Mouse (Mus musculus): Measurements from ENCODE around the gene Olfr1056. TPM values are rescaled to one million over a fixed set of nuclear protein-coding genes. Genes with fewer than 3 reads are reported as not detected.
"Not testable (repeated sequence)": the region's sequence is repeated elsewhere in the genome, so short reads cannot be mapped to it uniquely, and the experiment has no call there.

The Olfr1056 gene
- not detected for total RNA-seq (2022)

GRCm38 (mm10) chr2:86362369-86362768 is at the start of gene Olfr1056:
TSS of gene Olfr1056 (minus strand) at chr2:86362469.
- DNase-seq (ENCODE audit: low spot score in 2 of 2) = no peak

DNA sequence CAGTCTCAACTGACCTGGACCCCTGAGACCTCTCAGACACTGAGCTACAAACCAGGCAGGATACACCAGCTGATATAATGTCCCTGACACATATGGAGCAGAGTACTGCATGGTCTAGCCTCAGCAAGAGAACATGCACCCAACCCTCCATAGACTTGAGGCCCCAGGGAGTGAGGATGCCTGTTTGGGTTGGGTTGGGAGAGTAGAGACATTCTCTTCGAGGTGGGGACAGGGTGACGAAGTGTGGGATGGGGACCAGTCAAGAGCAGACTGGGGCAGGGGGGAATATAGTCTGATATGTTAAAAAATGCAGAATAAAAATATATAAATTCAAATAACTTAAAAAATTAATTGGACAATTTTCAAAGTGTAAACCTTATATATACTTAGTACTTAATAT is 32.8 kb upstream of the Olfr1056 start:
- DNase-seq (ENCODE audit: low spot score in 2 of 2) = no peak

GRCm38 (mm10) chr2:86388461-86388860 is 26.2 kb upstream of the Olfr1056 start, which contains the start of gene Olfr1058:
TSS of gene Olfr1058 (minus strand) at chr2:86388561.
- DNase-seq (ENCODE audit: low spot score in 2 of 2) = not testable (repeated sequence)

DNA sequence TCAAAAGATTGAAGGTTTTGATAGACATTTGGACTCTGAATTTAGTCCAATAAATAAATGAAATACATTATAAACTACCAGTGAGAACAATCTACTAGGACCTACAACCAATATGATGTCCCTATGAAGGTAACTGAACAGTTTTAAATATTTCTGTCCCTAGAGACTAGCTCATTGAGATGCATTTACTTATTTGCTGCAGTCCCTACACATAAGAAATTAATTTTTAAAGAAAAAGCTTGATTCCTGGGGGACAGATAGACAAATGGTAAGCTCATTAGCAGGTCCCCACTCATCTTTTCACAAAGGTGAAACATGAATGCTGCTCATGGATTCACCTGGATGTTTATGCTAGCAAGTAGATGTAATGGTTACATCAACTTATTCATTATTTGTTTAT is 16.0 kb upstream of the Olfr1056 start, which contains the start of gene Olfr1057:
Gene Olfr1057 (minus strand): TSS at position 101 of the 400 bp plus-strand sequence.
- no peak for DNase-seq (ENCODE audit: low spot score in 2 of 2)

DNA sequence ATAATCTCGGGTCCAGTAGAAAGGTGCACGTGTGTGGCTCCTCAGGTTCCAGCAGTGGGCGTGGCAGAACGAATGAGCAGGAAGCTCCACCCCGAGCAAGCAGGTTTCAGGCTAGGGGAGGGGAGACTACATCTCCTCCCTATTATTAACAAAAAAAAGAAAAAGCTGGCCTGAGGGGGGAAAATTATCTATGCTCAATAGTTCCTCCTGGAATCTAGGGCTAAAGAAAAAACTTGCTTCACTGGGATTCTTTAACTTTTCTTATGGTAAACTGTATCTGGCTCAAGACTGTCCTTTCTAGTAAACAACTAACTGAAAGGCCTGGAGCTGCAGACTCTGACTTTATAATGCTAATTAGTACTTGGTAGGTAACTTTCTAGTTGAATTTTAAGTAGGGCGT is 4.1 kb upstream of the Olfr1056 start:
- DNase-seq (ENCODE audit: low spot score in 2 of 2) = not testable (repeated sequence)

- not testable (repeated sequence) for DNase-seq (ENCODE audit: low spot score in 2 of 2)
Measured at GRCm38 (mm10) chr2:86351751-86352150, 10.5 kb downstream of the Olfr1056 start.

GRCm38 (mm10) chr2:86350184-86350583 is 12.1 kb downstream of the Olfr1056 start, which contains the start of gene Olfr1055:
TSS of gene Olfr1055 (minus strand) at chr2:86350284.
- DNase-seq (ENCODE audit: low spot score in 2 of 2) = no peak

- no peak for DNase-seq (ENCODE audit: low spot score in 2 of 2)
Measured at GRCm38 (mm10) chr2:86335333-86335732, 26.9 kb downstream of the Olfr1056 start, which contains the start of gene Olfr1054. TSS of gene Olfr1054 (minus strand) at chr2:86335433.

GRCm38 (mm10) chr2:86315184-86315583 is 47.1 kb downstream of the Olfr1056 start, which contains the start of gene Olfr1053:
TSS of gene Olfr1053 (minus strand) at chr2:86315284.
- DNase-seq (ENCODE audit: low spot score in 2 of 2) = no peak

Other genes starting within 250 kb of the Olfr1056 start
- gene Olfr1039, start 226.5 kb downstream of the Olfr1056 start, total RNA-seq (2022) = not detected
- gene Olfr1040, start 215.7 kb downstream of the Olfr1056 start, total RNA-seq (2022) = not detected
- gene Olfr1042, start 200.6 kb downstream of the Olfr1056 start, total RNA-seq (2022) = not detected
- not detected for gene Olfr1043, start 194.9 kb downstream of the Olfr1056 start, total RNA-seq (2022)
- not detected for gene Olfr1044, start 184.6 kb downstream of the Olfr1056 start, total RNA-seq (2022)
- not detected for gene Olfr52, start 176.8 kb downstream of the Olfr1056 start, total RNA-seq (2022)
- not detected for gene Olfr1045, start 159.5 kb downstream of the Olfr1056 start, total RNA-seq (2022)
- gene Olfr1046, start 143.2 kb downstream of the Olfr1056 start, total RNA-seq (2022) = not detected
- gene Olfr1047, start 131.1 kb downstream of the Olfr1056 start, total RNA-seq (2022) = not detected
- not detected for gene Olfr1048, start 122.2 kb downstream of the Olfr1056 start, total RNA-seq (2022)
- gene Olfr1049, start 104.1 kb downstream of the Olfr1056 start, total RNA-seq (2022) = not detected
- not detected for gene Olfr1051, start 83.4 kb downstream of the Olfr1056 start, total RNA-seq (2022)
- not detected for gene Olfr1052, start 70.0 kb downstream of the Olfr1056 start, total RNA-seq (2022)
- not detected for gene Olfr1053, start 47.2 kb downstream of the Olfr1056 start, total RNA-seq (2022)
- gene Olfr1054, start 27.0 kb downstream of the Olfr1056 start, total RNA-seq (2022) = not detected
- not detected for gene Olfr1055, start 12.2 kb downstream of the Olfr1056 start, total RNA-seq (2022)
- gene Olfr1057, start 15.9 kb upstream of the Olfr1056 start, total RNA-seq (2022) = not detected
- not detected for gene Olfr1058, start 26.1 kb upstream of the Olfr1056 start, total RNA-seq (2022)
- gene Olfr1061, start 51.6 kb upstream of the Olfr1056 start, total RNA-seq (2022) = not detected
- gene Olfr1062, start 64.3 kb upstream of the Olfr1056 start, total RNA-seq (2022) = not detected
- gene Olfr1065, start 88.1 kb upstream of the Olfr1056 start, total RNA-seq (2022) = not detected
- not detected for gene Olfr1066, start 93.8 kb upstream of the Olfr1056 start, total RNA-seq (2022)
- gene Olfr228, start 124.9 kb upstream of the Olfr1056 start, total RNA-seq (2022) = not detected
- gene Olfr1076, start 146.0 kb upstream of the Olfr1056 start, total RNA-seq (2022) = not detected
- gene Olfr1079, start 180.0 kb upstream of the Olfr1056 start, total RNA-seq (2022) = not detected
- gene Olfr1080, start 195.8 kb upstream of the Olfr1056 start, total RNA-seq (2022) = not detected
- gene Olfr1082, start 236.5 kb upstream of the Olfr1056 start, total RNA-seq (2022) = not detected

All from gastrocnemius, adult 8-10 months (tissue).